Mouse (Mus musculus): ENCODE results near the gene Chst12.

- TF ChIP-seq GABPA (IDR thresholded peaks at IDR 0.05; ENCODE audit: insufficient replicate concordance, low read depth, low read length) (no peak), TCF12 (IDR thresholded peaks at IDR 0.05; ENCODE audit: low read depth, low read length) (no peak), POLR2A (IDR thresholded peaks at IDR 0.05; ENCODE audit: low read depth, low read length) (no peak), SMC3 (IDR thresholded peaks at IDR 0.05; ENCODE audit: low read depth, low read length) (no peak), ZMIZ1 (IDR thresholded peaks at IDR 0.05; ENCODE audit: low read depth, low read length) (no peak), HCFC1 (IDR thresholded peaks at IDR 0.05; ENCODE audit: low read depth, low read length) (no peak), CTCF (conservative IDR thresholded peaks at IDR 0.05 in 1 of 2, IDR thresholded peaks at IDR 0.05 in 1 of 2; ENCODE audit: low read depth in 2 of 2, low read length in 2 of 2) (no peak), MAX (IDR thresholded peaks at IDR 0.05; ENCODE audit: low read length) (no peak), NRF1 (IDR thresholded peaks at IDR 0.05; ENCODE audit: low read depth, low read length) (no peak), KAT2A (IDR thresholded peaks at IDR 0.05; ENCODE audit: insufficient replicate concordance, low read length) (no peak), NELFE (IDR thresholded peaks at IDR 0.05; ENCODE audit: low read depth, low read length) (no peak), SIN3A (IDR thresholded peaks at IDR 0.05; ENCODE audit: low read length) (no peak), RCOR1 (conservative IDR thresholded peaks at IDR 0.05; ENCODE audit: low read depth, low read length) (no peak), MYC (IDR thresholded peaks at IDR 0.05; ENCODE audit: low read depth, low read length) (no peak)
Observed at GRCm38 (mm10) chr5:140572611-140573010, 67.3 kb downstream of the Chst12 start.
